ENCODE assay signal across 17 mouse cellular contexts in genomic region chr19:23896915-23897314, GRCm38 (mm10).
A peak's percentile ranks its signal among the peaks of the same experiment; 100 is the strongest.
DNase-seq lines count a peak whose midpoint lies in the region; TF ChIP-seq lines count a peak whose summit lies in the region.
"Had no signal": no experiment of that assay in that cellular context is flagged by ENCODE, and none has a peak within 500 bp of the region (broad histone marks: within the 10 kb centered on the region; RNA-seq: fewer than 3 reads in every experiment).

No protein-coding gene starts in this region.

- no peaks in the 10 kb centered on the region for H3K79me2 ChIP-seq in macrophage (ENCODE audit: inconsistent target)

- no peaks in the 10 kb centered on the region for H3K36me3 ChIP-seq in macrophage (ENCODE audit: inconsistent target)
- H3K36me3 ChIP-seq: intestine, embryonic 15.5 days; stomach, embryonic 15.5 days had no signal

- no peak overlapping the region for H3K4me3 ChIP-seq in gastrocnemius, adult 2 months
- H3K4me3 ChIP-seq in macrophage (ENCODE audit: inconsistent target), result no peak overlapping the region; the same call in 1 of the 2 replicates
- H3K4me3 ChIP-seq: hindbrain, embryonic 15.5 days; intestine, embryonic 15.5 days; stomach, embryonic 15.5 days had no signal

- no peak overlapping the region for H3K27ac ChIP-seq in gastrocnemius, adult 2 months
- H3K27ac ChIP-seq in macrophage, result peak overlapping the region; percentile 17
- H3K27ac ChIP-seq: hindbrain, embryonic 15.5 days; intestine, embryonic 15.5 days; liver, embryonic 14.5 days; stomach, embryonic 15.5 days had no signal

- intact Hi-C loops in gastrocnemius, adult 2 months (cut with DNase I), result no loop called here
- intact Hi-C loops in left cerebral cortex, postnatal 36 days (cut with DNase I), result no loop called here

- peak; percentile 28 for DNase-seq in gastrocnemius, adult 2 months
- no peak for DNase-seq in gastrocnemius, adult 8-10 months (ENCODE audit: low spot score in 2 of 2)
- peak; percentile 8 for DNase-seq in lung, postnatal 36 days
- DNase-seq in lung, postnatal 25 days (ENCODE audit: low spot score), result no peak
- DNase-seq in kidney, adult 9 months, result no peak
- DNase-seq in left cerebral cortex, postnatal 36 days (ENCODE audit: low spot score in 2 of 2), result no peak
- DNase-seq: cerebellum, adult 11 months; cerebellum, postnatal 14 days; embryo, embryonic 11 days; right cerebral cortex, postnatal 25 days; thymus, adult 18-20 months; thymus, postnatal 4 days had no signal

- no peak for TF ChIP-seq CTCF in gastrocnemius, adult 2 months (IDR thresholded peaks at IDR 0.05)

- 14% methylated on average over 8 of the region's 8 CpGs for WGBS in macrophage (ENCODE audit: missing documents)

Comparison
In these comparisons a context has a peak if more than half of its experiments do, and no peak if none do; other contexts are left out.
1. DNase-seq: peak in gastrocnemius, adult 2 months (single experiment) and lung, postnatal 36 days (single experiment); none in gastrocnemius, adult 8-10 months (0 of 2), lung, postnatal 25 days (single experiment), kidney, adult 9 months (single experiment) and left cerebral cortex, postnatal 36 days (0 of 2).